Mouse (Mus musculus) kidney, adult 2 months (tissue): ENCODE measurements at regions not wholly inside any gene's neighbourhood (a gene's known extent, or its start where the extent isn't known, plus 50 kb on each side); places are given as distances from the start of the nearest gene placed in this dataset.

ENCODE experiments used
- CTCF ChIP-seq: fragments of 200-500 bp; conservative IDR thresholded peaks from 2 replicates; pipeline ENCODE4 v1.5.1; 2011; ENCODE audit warnings: low read depth, mild to moderate bottlenecking, control low read depth, low read length, moderate library complexity, mixed read lengths; ENCODE audit not compliant: insufficient read depth, insufficient read length
- POLR2A ChIP-seq: fragments of 200-500 bp; IDR thresholded peaks from one replicate; pipeline ENCODE4 v1.6.1; 2011; ENCODE audit warnings: low read depth, low read length, control low read depth

DNA sequence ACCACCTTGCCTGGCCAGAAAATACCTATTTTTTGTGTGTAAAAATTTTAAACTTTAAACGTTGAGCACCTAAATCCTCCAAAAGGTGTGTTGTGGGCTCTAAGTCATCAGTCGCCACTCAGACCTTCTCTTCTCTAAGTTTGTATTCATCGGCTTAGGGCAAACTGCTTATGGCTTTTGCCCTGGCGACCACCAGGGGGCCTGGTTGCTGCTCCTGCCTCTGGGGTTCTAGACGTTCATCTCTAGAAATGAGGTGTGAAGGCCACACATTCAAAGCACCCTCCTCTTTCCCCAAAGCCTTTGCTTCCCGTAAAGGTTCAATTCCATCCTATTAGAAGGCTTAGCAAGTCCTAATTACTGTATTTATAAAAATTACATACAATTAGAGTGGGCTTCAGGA is 131.3 kb upstream of the Kcng1 start:
- TF ChIP-seq CTCF (peak; percentile 33; the same call in 1 of the 2 replicates), POLR2A (no peak)
